Mouse (Mus musculus): ENCODE data around the gene Fry. TPM values are rescaled to one million over a fixed set of nuclear protein-coding genes. Genes with fewer than 3 reads are reported as not detected.

The Fry gene
- total RNA-seq, 2 experiments from 2014 or later, result 213 to 215 TPM

DNA sequence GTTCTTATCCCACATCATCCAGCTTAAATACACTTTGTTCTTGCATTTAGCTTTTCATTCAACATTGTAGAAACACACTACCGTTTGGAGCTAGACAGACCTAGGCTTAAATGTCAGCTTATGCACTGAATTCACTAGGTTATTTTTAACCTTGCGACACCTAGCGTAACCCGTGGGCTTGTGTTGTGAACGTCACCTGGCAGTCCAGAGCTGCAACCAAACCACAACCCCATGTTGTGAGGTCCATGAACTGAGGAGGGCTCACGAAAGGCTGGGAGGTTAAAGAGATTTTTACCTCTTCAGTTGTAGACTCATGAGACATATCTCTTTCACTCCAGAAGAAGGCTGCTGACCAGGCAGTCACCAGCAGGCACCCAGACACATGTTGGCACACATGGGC lies 210.2 kb downstream of the Fry start:
- no peak for DNase-seq (ENCODE audit: low spot score in 2 of 2)

- DNase-seq (ENCODE audit: low spot score in 2 of 2), result no peak
Measured at GRCm38 (mm10) chr5:150331821-150332220, 213.4 kb downstream of the Fry start.

- no peak for DNase-seq (ENCODE audit: low spot score in 2 of 2)
Measured at GRCm38 (mm10) chr5:150332810-150333209, 214.4 kb downstream of the Fry start.

DNA sequence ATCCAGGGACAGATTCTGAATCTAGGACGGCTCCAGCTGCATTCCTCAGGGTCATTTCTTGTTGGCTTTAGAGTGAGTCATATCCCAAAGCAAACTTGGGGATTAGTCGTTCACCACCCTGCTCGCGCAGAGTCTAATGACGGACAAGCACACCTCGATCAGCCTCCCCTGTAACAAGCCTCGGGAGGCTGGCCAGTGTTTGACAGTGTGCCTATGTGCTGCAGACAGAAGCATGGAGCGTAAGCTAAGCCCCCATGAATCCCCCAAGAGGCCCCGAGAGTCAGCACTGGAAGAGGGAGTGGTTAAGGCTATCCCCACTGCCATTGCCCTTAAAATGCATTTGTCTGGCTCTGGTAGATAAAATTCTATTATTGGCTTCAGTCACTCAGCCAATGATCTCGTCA lies 214.9 kb downstream of the Fry start:
- DNase-seq (ENCODE audit: low spot score in 2 of 2), result no peak

DNA sequence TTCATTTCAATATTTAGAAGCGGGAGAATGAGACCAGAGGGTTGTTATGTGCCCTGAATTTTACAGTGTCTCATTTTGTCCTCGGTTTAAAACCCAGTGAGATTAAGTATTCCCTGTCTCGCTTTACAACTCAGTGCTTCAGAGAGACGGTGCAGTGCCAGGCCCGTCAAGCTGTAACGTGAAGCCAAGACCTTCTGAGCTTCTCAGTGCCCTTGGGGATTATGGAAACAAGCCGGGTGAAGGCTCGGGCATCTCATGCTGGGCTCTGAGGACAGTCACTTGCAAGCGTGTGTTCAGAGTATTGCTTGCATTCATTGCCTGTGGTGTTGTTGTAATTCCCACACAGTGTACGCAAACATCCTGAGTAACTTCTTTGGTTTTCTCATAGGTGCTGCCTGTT lies 218.0 kb downstream of the Fry start:
- DNase-seq (ENCODE audit: low spot score in 2 of 2), result no peak

DNA sequence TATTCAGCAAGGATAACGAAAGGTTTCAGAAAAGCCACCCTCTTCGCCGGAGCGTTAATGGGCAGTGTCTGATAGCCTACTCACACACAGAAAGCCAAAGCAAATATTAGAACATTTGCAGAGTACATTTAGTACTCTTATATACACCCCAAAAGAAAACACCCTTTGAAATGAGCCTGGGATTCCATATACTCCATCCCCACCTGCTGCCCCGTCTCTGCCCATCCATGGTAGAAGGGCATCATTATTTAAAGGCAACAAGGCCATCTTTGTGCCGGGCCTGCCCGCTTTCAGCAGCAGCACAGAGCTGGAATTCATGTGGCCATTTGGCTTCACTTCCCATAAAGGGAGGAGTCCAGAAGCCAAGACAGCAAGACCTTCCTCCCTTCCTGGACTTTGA lies 219.3 kb downstream of the Fry start:
- peak; percentile 25 to 35 for DNase-seq (ENCODE audit: low spot score in 2 of 2)

DNA sequence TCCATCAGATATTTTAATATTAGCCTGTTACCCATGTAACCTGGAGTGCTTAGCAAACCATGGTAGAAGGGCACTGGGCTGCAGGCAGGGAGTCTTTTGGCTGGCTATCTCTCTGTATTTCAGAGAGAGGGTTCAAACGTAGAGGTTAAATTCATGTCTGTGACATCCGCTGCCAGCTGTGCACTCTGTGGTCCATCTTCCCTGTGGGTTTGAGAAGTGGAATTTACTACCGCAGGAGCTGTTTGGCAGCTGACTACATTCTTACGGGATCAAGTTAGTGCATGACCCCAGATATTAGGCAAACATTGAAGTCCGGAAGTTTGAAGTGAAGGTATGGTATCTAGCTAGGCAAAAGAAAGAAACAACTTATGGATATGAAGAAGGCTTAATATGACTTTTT lies 222.5 kb downstream of the Fry start:
- no peak for DNase-seq (ENCODE audit: low spot score in 2 of 2)

GRCm38 (mm10) chr5:150342139-150342538 lies 223.7 kb downstream of the Fry start:
- no peak for DNase-seq (ENCODE audit: low spot score in 2 of 2)

- DNase-seq (ENCODE audit: low spot score in 2 of 2), result no peak
Measured at GRCm38 (mm10) chr5:150345946-150346345, 227.5 kb downstream of the Fry start.

DNA sequence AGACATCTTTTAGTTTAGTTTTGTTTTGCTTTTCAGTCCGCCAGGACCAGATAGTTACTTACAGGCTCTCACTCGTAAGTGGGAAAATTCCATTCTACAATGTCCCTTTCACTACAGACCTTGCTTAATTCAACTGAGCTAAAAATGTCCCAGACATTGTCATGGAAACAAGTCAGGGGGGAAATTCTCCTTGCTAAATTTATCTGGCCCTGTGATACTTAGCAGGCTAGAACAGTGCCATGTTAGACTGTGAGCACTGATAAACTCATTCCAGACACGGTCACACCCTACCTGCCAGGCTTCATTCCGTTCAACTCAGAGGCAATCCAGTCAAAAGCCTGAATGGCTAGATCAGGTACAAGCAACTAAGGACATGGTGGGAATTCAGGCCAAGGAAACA lies 227.9 kb downstream of the Fry start:
- DNase-seq (ENCODE audit: low spot score in 2 of 2), result no peak

- DNase-seq (ENCODE audit: low spot score in 2 of 2), result no peak
Measured at GRCm38 (mm10) chr5:150347845-150348244, 229.4 kb downstream of the Fry start.

DNA sequence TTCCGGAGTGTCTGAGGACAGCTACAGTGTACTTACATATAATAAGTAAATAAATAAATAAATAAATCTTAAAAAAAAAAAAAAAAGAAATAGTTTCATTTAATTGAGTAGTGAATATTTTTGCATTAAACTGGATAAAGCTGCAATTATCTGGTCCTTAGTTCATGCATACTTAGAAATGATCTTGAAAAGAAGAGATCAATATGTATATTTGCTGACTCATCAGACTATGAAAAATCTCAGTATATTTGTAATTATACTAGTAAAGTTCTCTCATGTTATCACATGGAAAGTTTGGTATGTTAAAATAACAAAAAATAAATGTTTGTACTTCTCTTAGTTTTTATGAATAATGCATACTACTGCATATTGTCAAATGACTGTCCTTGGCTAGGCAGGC lies 229.9 kb downstream of the Fry start:
- DNase-seq (ENCODE audit: low spot score in 2 of 2), result no peak

DNA sequence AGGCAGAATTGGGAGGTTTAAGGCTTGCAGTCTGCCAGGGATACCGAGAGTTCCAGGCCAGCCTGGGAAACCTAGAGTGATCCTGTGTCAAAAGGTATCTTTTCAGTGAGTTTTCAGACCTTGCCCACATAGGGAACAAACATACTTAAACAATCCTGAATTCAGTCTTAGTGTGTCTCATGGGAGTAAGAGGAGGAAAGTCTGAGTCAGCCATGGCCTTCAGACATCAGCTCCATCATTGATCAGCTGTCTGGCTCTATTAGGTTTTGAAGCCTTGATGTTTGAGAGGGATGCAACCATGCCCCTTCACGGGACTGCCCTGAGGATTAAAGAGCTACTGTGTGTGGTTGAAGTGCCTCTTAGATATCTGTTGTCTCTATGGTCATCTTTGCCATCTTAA lies 232.7 kb downstream of the Fry start:
- DNase-seq (ENCODE audit: low spot score in 2 of 2), result no peak

DNA sequence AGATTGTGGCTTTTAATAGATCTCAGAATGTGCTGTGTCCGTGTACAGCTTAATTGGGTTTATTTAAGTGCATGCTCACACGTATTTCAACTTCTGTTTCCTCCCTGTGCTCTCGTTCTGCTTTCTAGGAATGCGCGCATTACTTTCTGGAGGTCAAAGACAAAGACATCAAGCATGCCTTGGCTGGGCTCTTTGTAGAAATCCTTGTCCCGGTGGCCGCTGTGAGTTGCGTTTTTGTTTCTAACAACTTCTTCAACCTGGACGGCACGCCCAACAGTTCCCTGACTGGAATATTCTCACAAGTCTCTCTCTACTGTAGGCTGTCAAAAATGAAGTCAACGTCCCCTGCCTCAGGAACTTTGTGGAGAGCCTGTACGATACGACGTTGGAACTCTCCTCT lies 240.2 kb downstream of the Fry start:
- DNase-seq (ENCODE audit: low spot score in 2 of 2), result no peak

GRCm38 (mm10) chr5:150362241-150362640 lies 243.8 kb downstream of the Fry start:
- no peak for DNase-seq (ENCODE audit: low spot score in 2 of 2)

DNA sequence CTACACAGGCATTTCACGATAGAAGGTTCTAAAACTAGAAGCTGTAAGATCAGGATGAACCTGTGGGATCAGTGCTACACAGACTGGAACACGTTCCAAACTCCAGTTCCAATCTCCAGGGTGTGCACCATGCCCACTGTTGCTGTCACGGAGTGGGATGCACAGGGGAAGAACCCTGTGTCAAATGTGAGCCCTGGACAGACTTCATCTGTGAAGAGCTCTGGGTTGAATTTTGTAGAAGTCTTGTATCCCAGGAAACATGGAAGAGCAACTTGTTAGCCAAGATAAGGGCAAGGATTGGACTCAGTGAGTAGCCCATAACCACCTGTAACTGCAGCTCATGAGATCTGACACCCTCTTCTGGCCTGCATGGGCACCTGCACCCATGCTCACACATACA lies 246.2 kb downstream of the Fry start:
- no peak for DNase-seq (ENCODE audit: low spot score in 2 of 2)

DNA sequence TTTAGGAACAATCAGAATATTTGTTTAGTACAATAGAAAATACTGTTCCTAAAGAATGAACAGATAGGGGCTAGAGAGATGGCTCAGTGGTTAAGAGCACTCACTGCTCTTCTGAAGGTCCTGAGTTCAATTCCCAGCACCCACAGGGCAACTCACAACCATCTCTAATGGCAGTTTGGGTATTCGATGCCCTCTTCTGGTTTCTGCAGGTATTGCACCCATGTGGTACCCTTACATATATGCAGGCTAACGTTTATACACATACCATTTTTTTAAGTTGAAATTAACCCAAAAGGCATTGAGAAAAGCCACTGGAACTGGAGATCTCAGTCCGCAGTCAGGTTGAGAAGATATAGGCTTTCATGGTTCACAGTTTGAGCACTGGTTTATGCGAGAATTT lies 248.6 kb downstream of the Fry start:
- DNase-seq (ENCODE audit: low spot score in 2 of 2), result no peak

DNA sequence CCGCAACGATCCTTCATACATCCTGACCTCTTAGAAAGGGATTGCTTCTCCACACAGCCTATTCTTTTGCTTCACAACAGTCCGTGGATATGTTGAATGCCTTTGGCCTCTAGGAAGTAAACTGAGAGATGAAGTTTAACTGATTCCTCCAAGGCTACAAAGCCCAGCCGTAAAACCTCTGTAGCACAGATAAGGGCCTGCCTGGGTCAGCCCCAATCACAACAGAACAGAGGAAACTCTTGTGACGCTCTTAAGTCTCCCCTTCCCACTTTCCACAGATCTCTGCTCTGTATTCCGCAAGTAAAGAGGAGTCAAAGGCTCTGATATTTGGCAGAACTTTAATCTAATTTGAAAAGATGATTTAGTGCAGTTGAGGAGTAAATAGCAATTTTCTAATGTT lies 251.8 kb downstream of the Fry start:
- no peak for DNase-seq (ENCODE audit: low spot score in 2 of 2)

- no peak for DNase-seq (ENCODE audit: low spot score in 2 of 2)
Measured at GRCm38 (mm10) chr5:150370895-150371294, 252.4 kb downstream of the Fry start.

DNA sequence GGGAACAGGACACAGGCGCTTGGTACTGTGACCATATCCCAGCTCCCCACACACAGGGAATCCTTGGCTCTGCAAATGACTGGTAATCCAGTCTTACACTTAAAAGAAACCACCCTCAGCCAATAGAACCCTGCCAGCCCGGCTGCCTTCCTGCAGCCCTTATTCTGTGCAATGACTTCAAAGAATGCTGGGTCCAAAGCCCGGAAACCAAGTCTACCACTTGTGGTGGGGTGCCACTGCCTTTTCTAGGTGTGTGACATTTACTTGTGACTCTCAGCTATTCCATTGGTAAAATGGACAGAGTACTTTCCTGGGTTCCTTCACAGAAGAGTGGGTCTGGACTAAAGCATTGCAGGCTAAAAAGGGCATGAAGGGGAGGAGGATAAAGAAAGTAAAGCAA lies 254.5 kb downstream of the Fry start:
- DNase-seq (ENCODE audit: low spot score in 2 of 2), result no peak

DNA sequence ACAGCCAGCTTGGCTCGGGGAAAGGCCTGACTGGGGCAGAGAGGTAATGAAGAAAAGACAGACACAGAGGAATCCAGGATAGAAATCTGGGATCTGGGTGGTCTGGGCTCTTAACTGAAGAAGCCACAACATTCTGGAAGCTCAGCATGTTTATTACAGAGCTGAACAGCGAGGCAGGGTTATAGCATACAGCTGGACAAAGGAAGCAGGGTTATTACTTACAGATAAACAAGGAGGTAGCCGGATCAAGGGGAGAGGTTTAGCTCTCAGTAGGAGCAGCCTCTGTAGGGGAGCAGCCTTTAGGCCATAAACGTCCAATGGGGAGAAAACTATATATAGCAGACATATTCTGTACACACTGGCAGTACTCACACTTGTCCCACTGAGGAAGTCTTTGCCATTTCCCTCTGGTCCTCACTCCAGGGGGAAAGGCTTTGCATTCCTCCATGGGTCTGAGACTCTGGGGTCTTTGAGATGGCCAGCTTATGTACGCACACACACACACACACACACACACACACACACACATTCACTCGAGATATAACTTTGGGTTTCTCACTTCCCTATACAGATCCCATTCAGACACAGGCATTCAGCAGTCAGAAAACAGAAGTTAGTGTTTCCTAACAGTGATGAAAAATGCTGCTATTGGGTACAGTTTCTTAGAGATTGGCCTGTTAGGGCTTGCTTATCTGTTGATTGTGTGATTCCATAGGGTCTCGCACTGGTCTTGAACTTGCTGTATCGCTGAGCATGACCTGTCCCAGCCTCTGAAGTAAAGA lies 256.5 kb downstream of the Fry start:
- no peak for DNase-seq (ENCODE audit: low spot score in 2 of 2)

GRCm38 (mm10) chr5:150378586-150378985 lies 260.1 kb downstream of the Fry start:
- no peak for DNase-seq (ENCODE audit: low spot score in 2 of 2)

- DNase-seq (ENCODE audit: low spot score in 2 of 2), result no peak
Measured at GRCm38 (mm10) chr5:150380767-150381166, 262.3 kb downstream of the Fry start.

DNA sequence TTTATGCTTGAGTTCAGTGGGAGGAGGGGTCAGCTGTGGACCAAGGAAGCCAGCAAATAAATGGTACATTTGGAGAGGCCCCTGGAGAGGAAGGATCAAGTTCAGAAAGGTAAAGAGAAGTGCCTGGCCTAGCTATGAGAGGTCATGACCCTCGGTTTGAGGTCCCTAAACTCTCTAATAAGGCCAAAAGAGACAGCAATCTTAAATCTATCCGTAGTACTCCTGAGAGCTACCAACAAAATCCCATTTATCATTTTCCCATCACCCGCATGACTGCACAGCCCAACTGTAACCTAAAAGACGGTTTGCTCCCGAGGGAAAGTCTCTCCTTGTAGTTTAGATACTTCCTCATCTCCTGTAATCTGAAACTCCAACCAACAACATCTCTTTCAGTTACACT lies 264.0 kb downstream of the Fry start:
- no peak for DNase-seq (ENCODE audit: low spot score in 2 of 2)

Measured in layer of hippocampus, postnatal 10 days (tissue).